Mouse (Mus musculus) testis, postnatal 10 days (tissue): ENCODE measurements around the gene Foxk2.
A peak's percentile ranks its signal among the peaks of the same experiment; 100 is the strongest.
"Not testable (repeated sequence)": the region's sequence is repeated elsewhere in the genome, so short reads cannot be mapped to it uniquely, and the experiment has no call there.

ENCODE experiments used
- DNase-seq: peaks from one replicate; pipeline ENCODE4 v3.0.0; 2021; ENCODE audit warnings: low spot score

The Foxk2 gene

GRCm38 (mm10) chr11:121282911-121283310 lies 23.1 kb downstream of the Foxk2 start:
- no peak for DNase-seq

GRCm38 (mm10) chr11:121289859-121290258 lies 30.1 kb downstream of the Foxk2 start:
- DNase-seq, result no peak

GRCm38 (mm10) chr11:121294771-121295170 lies 35.0 kb downstream of the Foxk2 start:
- DNase-seq, result no peak

GRCm38 (mm10) chr11:121298493-121298892 lies 38.7 kb downstream of the Foxk2 start:
- DNase-seq, result no peak

- no peak for DNase-seq
These were observed 40.5 kb downstream of the Foxk2 start for GRCm38 (mm10) chr11:121300265-121300664.

GRCm38 (mm10) chr11:121305371-121305770 lies 45.6 kb downstream of the Foxk2 start:
- DNase-seq, result no peak

- DNase-seq, result peak; percentile 34
These were observed 46.8 kb downstream of the Foxk2 start for GRCm38 (mm10) chr11:121306608-121307007.

- DNase-seq, result not testable (repeated sequence)
These were observed 47.9 kb downstream of the Foxk2 start for GRCm38 (mm10) chr11:121307712-121308111.

- no peak for DNase-seq
These were observed 66.2 kb downstream of the Foxk2 start for GRCm38 (mm10) chr11:121326034-121326433.

- no peak for DNase-seq
These were observed 66.9 kb downstream of the Foxk2 start for GRCm38 (mm10) chr11:121326681-121327080.

GRCm38 (mm10) chr11:121328206-121328605 lies 68.4 kb downstream of the Foxk2 start:
- no peak for DNase-seq

GRCm38 (mm10) chr11:121328619-121329018 lies 68.8 kb downstream of the Foxk2 start:
- no peak for DNase-seq

GRCm38 (mm10) chr11:121331641-121332040 lies 71.9 kb downstream of the Foxk2 start:
- no peak for DNase-seq

GRCm38 (mm10) chr11:121339647-121340046 lies 79.9 kb downstream of the Foxk2 start:
- no peak for DNase-seq

GRCm38 (mm10) chr11:121340287-121340686 lies 80.5 kb downstream of the Foxk2 start:
- DNase-seq, result no peak

- DNase-seq, result not testable (repeated sequence)
These were observed 82.6 kb downstream of the Foxk2 start for GRCm38 (mm10) chr11:121342423-121342822.

- DNase-seq, result no peak
These were observed 87.2 kb downstream of the Foxk2 start for GRCm38 (mm10) chr11:121347036-121347435.

GRCm38 (mm10) chr11:121348166-121348565 lies 88.4 kb downstream of the Foxk2 start:
- DNase-seq, result no peak

- not testable (repeated sequence) for DNase-seq
These were observed 88.9 kb downstream of the Foxk2 start for GRCm38 (mm10) chr11:121348727-121349126.

GRCm38 (mm10) chr11:121353326-121354090 lies 93.7 kb downstream of the Foxk2 start:
- DNase-seq, result peak; percentile 62

- peak; percentile 99 for DNase-seq
These were observed 94.4 kb downstream of the Foxk2 start, which contains the start of gene Wdr45b for GRCm38 (mm10) chr11:121354091-121354707. Wdr45b (minus strand) TSS chr11:121354445.
